ENCODE assay signal across 7 mouse cellular contexts in genomic region chr10:61679545-61679944, GRCm38 (mm10). TPM values are rescaled to one million over a fixed set of nuclear protein-coding genes. Genes with fewer than 3 reads are reported as not detected.
DNase-seq lines count a peak whose midpoint lies in the region; ATAC-seq and TF ChIP-seq lines count a peak whose summit lies in the region.

No protein-coding gene starts in this region.

- no peak for TF ChIP-seq CTCF in liver, adult 2 months (IDR thresholded peaks at IDR 0.05; ENCODE audit: low read depth, low read length)
- TF ChIP-seq CTCF in hindbrain, postnatal 0 days (IDR thresholded peaks at IDR 0.05; ENCODE audit: low read depth), result no peak

- no peaks in the 10 kb centered on the region for H3K9me3 ChIP-seq in embryonic facial prominence, embryonic 14.5 days (ENCODE audit: control insufficient read depth, low read length)
- no peaks in the 10 kb centered on the region for H3K9me3 ChIP-seq in hindbrain, postnatal 0 days (ENCODE audit: low read length)
- no peaks in the 10 kb centered on the region for H3K9me3 ChIP-seq in neural tube, embryonic 13.5 days

- WGBS in liver, adult 2 months, result 21% methylated on average over 9 of the region's 9 CpGs
- 37% methylated on average over 9 of the region's 9 CpGs for WGBS in embryonic facial prominence, embryonic 14.5 days
- 31% methylated on average over 9 of the region's 9 CpGs for WGBS in hindbrain, postnatal 0 days
- 37% methylated on average over 9 of the region's 9 CpGs for WGBS in neural tube, embryonic 13.5 days

- peak overlapping the region; percentile 52; the same call in 1 of the 2 replicates for H3K4me3 ChIP-seq in liver, adult 2 months (ENCODE audit: insufficient read depth, low read depth, low read length)
- H3K4me3 ChIP-seq in embryonic facial prominence, embryonic 14.5 days (ENCODE audit: low read depth, low read length), result peak overlapping the region; percentile 92
- peak overlapping the region; percentile 81 for H3K4me3 ChIP-seq in hindbrain, postnatal 0 days (ENCODE audit: low read length)
- H3K4me3 ChIP-seq in neural tube, embryonic 13.5 days, result peak overlapping the region; percentile 94

- no peak for TF ChIP-seq POLR2A in liver, adult 2 months (IDR thresholded peaks at IDR 0.05; ENCODE audit: extremely low read depth, insufficient read depth, low read length)

- H3K9ac ChIP-seq in liver, adult 2 months (ENCODE audit: low read depth, low read length), result peak overlapping the region; percentile 86
- H3K9ac ChIP-seq in embryonic facial prominence, embryonic 14.5 days (ENCODE audit: low read depth, low read length), result peak overlapping the region; percentile 97
- peak overlapping the region; percentile 92 for H3K9ac ChIP-seq in hindbrain, postnatal 0 days (replicated peaks; ENCODE audit: low read length)
- peak overlapping the region; percentile 96 for H3K9ac ChIP-seq in neural tube, embryonic 13.5 days

- peaks cover 17% of the 10 kb centered on the region for H3K79me2 ChIP-seq in liver, adult 2 months (ENCODE audit: control insufficient read depth, insufficient read depth, low read length)

- ATAC-seq in embryonic facial prominence, embryonic 14.5 days (ENCODE audit: low read depth), result peak; percentile 1
- ATAC-seq in hindbrain, postnatal 0 days, result peak; percentile 1; the same call in 1 of the 2 replicates
- peak; percentile 17 for ATAC-seq in neural tube, embryonic 13.5 days (ENCODE audit: low read depth)

- peak overlapping the region; percentile 91 for H3K27ac ChIP-seq in liver, adult 2 months (replicated peaks; ENCODE audit: insufficient read depth, low read depth, low read length)
- H3K27ac ChIP-seq in embryonic facial prominence, embryonic 14.5 days (replicated peaks; ENCODE audit: low read depth, low read length), result peak overlapping the region; percentile 92
- H3K27ac ChIP-seq in hindbrain, postnatal 0 days, result peak overlapping the region; percentile 82; the same call in 1 of the 2 replicates
- H3K27ac ChIP-seq in neural tube, embryonic 13.5 days (replicated peaks), result peak overlapping the region; percentile 86

- H3K27me3 ChIP-seq in liver, adult 2 months (ENCODE audit: control insufficient read depth, insufficient read depth, low read length), result no peaks in the 10 kb centered on the region
- H3K27me3 ChIP-seq in embryonic facial prominence, embryonic 14.5 days (replicated peaks; ENCODE audit: control insufficient read depth, insufficient read depth, low read length), result no peaks in the 10 kb centered on the region
- no peaks in the 10 kb centered on the region for H3K27me3 ChIP-seq in hindbrain, postnatal 0 days (ENCODE audit: insufficient read depth, low read length)
- no peaks in the 10 kb centered on the region for H3K27me3 ChIP-seq in neural tube, embryonic 13.5 days

- H3K4me2 ChIP-seq in embryonic facial prominence, embryonic 14.5 days (ENCODE audit: low read depth, low read length), result peak overlapping the region; percentile 72
- peak overlapping the region; percentile 90 for H3K4me2 ChIP-seq in hindbrain, postnatal 0 days (ENCODE audit: low read depth, low read length)
- peak overlapping the region; percentile 68 for H3K4me2 ChIP-seq in neural tube, embryonic 13.5 days

- H3K36me3 ChIP-seq in liver, adult 2 months (ENCODE audit: control insufficient read depth, insufficient read depth, low read length), result peaks cover 6% of the 10 kb centered on the region
- H3K36me3 ChIP-seq in embryonic facial prominence, embryonic 14.5 days (ENCODE audit: control insufficient read depth, insufficient read depth, low read length), result peaks cover 12% of the 10 kb centered on the region
- peaks cover 12% of the 10 kb centered on the region; the same call in 1 of the 2 replicates for H3K36me3 ChIP-seq in hindbrain, postnatal 0 days (ENCODE audit: insufficient read depth, low read length)
- peaks cover 14% of the 10 kb centered on the region for H3K36me3 ChIP-seq in neural tube, embryonic 13.5 days

- peak; percentile 53 for DNase-seq in liver, adult 2 months (ENCODE audit: extremely low read depth, low read depth, low spot score)
- no peak for DNase-seq in liver
- DNase-seq in embryonic facial prominence, embryonic 14.5 days (ENCODE audit: low spot score), result no peak
- no peak for DNase-seq in hindbrain, postnatal 0 days (ENCODE audit: low spot score)
- no peak for DNase-seq in urinary bladder, postnatal 14 days (ENCODE audit: low spot score)
- DNase-seq in left cerebral cortex, adult 18-20 months (ENCODE audit: low spot score in 2 of 2), result no peak

- peaks cover 17% of the 10 kb centered on the region for H3K4me1 ChIP-seq in liver, adult 2 months (ENCODE audit: control insufficient read depth, insufficient read depth, low read length)
- peaks cover 11% of the 10 kb centered on the region; the same call in 1 of the 2 replicates for H3K4me1 ChIP-seq in embryonic facial prominence, embryonic 14.5 days (ENCODE audit: control insufficient read depth, insufficient read depth, low read length)
- peaks cover 8% of the 10 kb centered on the region for H3K4me1 ChIP-seq in hindbrain, postnatal 0 days (ENCODE audit: insufficient read depth, low read length)
- peaks cover 31% of the 10 kb centered on the region for H3K4me1 ChIP-seq in neural tube, embryonic 13.5 days (replicated peaks)

RNA-seq across cellular contexts. Expression of gene Sar1a, which starts 0.6 kb away (rescaled TPM):
- 73.0 and 76.2 TPM in 2 replicates for total RNA-seq in liver, adult 2 months (2014; rRNA removed)
- 44.9 and 53.2 TPM in 2 replicates for polyA plus RNA-seq in liver, adult 2 months (2012; rRNA removed)
- 338 and 352 TPM in 2 replicates for polyA plus RNA-seq in embryonic facial prominence, embryonic 14.5 days (2014; fragmentation: Nextera tagmentation; extraction: Ambion mirVana)
- 125 and 133 TPM in 2 replicates for total RNA-seq in hindbrain, postnatal 0 days (2014; rRNA removed)
- polyA plus RNA-seq in hindbrain, postnatal 0 days (2015; fragmentation: Nextera tagmentation; extraction: Ambion mirVana), result 188 and 189 TPM in 2 replicates
- 192 and 203 TPM in 2 replicates for polyA plus RNA-seq in neural tube, embryonic 13.5 days (2015; fragmentation: Nextera tagmentation; extraction: Ambion mirVana)
- 100 to 1,000 TPM; 122 to 128 TPM for total RNA-seq in left cerebral cortex, adult 18-20 months (2021)

RNA-seq across cellular contexts. Expression of gene Tysnd1, which starts 15.8 kb away (rescaled TPM):
- total RNA-seq in liver, adult 2 months (2014; rRNA removed), result 26.8 and 31.3 TPM in 2 replicates
- 111 and 123 TPM in 2 replicates for polyA plus RNA-seq in liver, adult 2 months (2012; rRNA removed)
- 33.4 and 36.3 TPM in 2 replicates for polyA plus RNA-seq in embryonic facial prominence, embryonic 14.5 days (2014; fragmentation: Nextera tagmentation; extraction: Ambion mirVana)
- total RNA-seq in hindbrain, postnatal 0 days (2014; rRNA removed), result 70.5 and 84.8 TPM in 2 replicates
- 31.8 and 32.2 TPM in 2 replicates for polyA plus RNA-seq in hindbrain, postnatal 0 days (2015; fragmentation: Nextera tagmentation; extraction: Ambion mirVana)
- polyA plus RNA-seq in neural tube, embryonic 13.5 days (2015; fragmentation: Nextera tagmentation; extraction: Ambion mirVana), result 26.7 and 29.0 TPM in 2 replicates
- total RNA-seq in left cerebral cortex, adult 18-20 months (2021), result 10 to 100 TPM; 22.0 to 23.1 TPM

RNA-seq across cellular contexts. Expression of gene Ppa1, which starts 31.2 kb away (rescaled TPM):
- total RNA-seq in liver, adult 2 months (2014; rRNA removed), result 279 and 331 TPM in 2 replicates
- polyA plus RNA-seq in liver, adult 2 months (2012; rRNA removed), result 92.3 and 126 TPM in 2 replicates
- 158 and 162 TPM in 2 replicates for polyA plus RNA-seq in embryonic facial prominence, embryonic 14.5 days (2014; fragmentation: Nextera tagmentation; extraction: Ambion mirVana)
- 66.9 and 80.6 TPM in 2 replicates for total RNA-seq in hindbrain, postnatal 0 days (2014; rRNA removed)
- polyA plus RNA-seq in hindbrain, postnatal 0 days (2015; fragmentation: Nextera tagmentation; extraction: Ambion mirVana), result 185 and 186 TPM in 2 replicates
- 212 and 224 TPM in 2 replicates for polyA plus RNA-seq in neural tube, embryonic 13.5 days (2015; fragmentation: Nextera tagmentation; extraction: Ambion mirVana)
- total RNA-seq in left cerebral cortex, adult 18-20 months (2021), result 100 to 1,000 TPM; 113 to 114 TPM

RNA-seq across cellular contexts. Expression of gene Aifm2, which starts 35.5 kb away (rescaled TPM):
- total RNA-seq in liver, adult 2 months (2014; rRNA removed), result 19.8 and 22.4 TPM in 2 replicates
- polyA plus RNA-seq in liver, adult 2 months (2012; rRNA removed), result 19.3 and 23.2 TPM in 2 replicates
- 13.0 and 13.8 TPM in 2 replicates for polyA plus RNA-seq in embryonic facial prominence, embryonic 14.5 days (2014; fragmentation: Nextera tagmentation; extraction: Ambion mirVana)
- 21.0 and 28.4 TPM in 2 replicates for total RNA-seq in hindbrain, postnatal 0 days (2014; rRNA removed)
- 14.5 and 14.6 TPM in 2 replicates for polyA plus RNA-seq in hindbrain, postnatal 0 days (2015; fragmentation: Nextera tagmentation; extraction: Ambion mirVana)
- polyA plus RNA-seq in neural tube, embryonic 13.5 days (2015; fragmentation: Nextera tagmentation; extraction: Ambion mirVana), result 10.7 and 14.1 TPM in 2 replicates
- total RNA-seq in left cerebral cortex, adult 18-20 months (2021), result 1 to 10 TPM; 9.3 to 9.8 TPM
